Mouse (Mus musculus) stomach, embryonic 14.5 days (tissue): Measurements from ENCODE around the gene Mroh8. TPM values are rescaled to one million over a fixed set of nuclear protein-coding genes. Genes with fewer than 3 reads are reported as not detected.
"Not testable (repeated sequence)": the region's sequence is repeated elsewhere in the genome, so short reads cannot be mapped to it uniquely, and the experiment has no call there.

Experiments used
- ATAC-seq: fragments of 200-750 bp; cut with Nextera tagmentation; 2 replicates; pipeline ENCODE4 v1.8.0; 2017; ENCODE audit warnings: low read depth, moderate TSS enrichment; ENCODE audit not compliant: insufficient number of reproducible peaks, insufficient read depth, low FRiP score
- H3K27ac ChIP-seq: fragments of 300-500 bp; sonication (generic); 2 replicates; pipeline ENCODE4 v1.5.1; 2014; ENCODE audit warnings: mild to moderate bottlenecking, low read length, moderate library complexity, mixed read lengths
- H3K27me3 ChIP-seq: fragments of 300-500 bp; sonication (generic); 2 replicates; pipeline ENCODE4 v1.6.1; 2014; ENCODE audit warnings: low read length, control low read depth, mixed read lengths; ENCODE audit not compliant: control insufficient read depth, insufficient read depth
- H3K36me3 ChIP-seq: fragments of 300-500 bp; sonication (generic); 2 replicates; pipeline ENCODE4 v1.6.1; 2014; ENCODE audit warnings: mild to moderate bottlenecking, control low read depth, low read length, moderate library complexity, mixed read lengths; ENCODE audit not compliant: control insufficient read depth, insufficient read depth
- H3K4me1 ChIP-seq: fragments of 300-500 bp; sonication (generic); 2 replicates; pipeline ENCODE4 v1.6.1; 2014; ENCODE audit warnings: low read length, control low read depth, mixed read lengths; ENCODE audit not compliant: control insufficient read depth, insufficient read depth
- H3K4me2 ChIP-seq: fragments of 300-500 bp; sonication (generic); replicated peaks from 2 replicates; pipeline ENCODE4 v1.6.1; 2014; ENCODE audit warnings: low read depth, low read length, control low read depth
- H3K4me3 ChIP-seq: fragments of 300-500 bp; sonication (generic); 2 replicates; pipeline ENCODE4 v1.5.1; 2014; ENCODE audit warnings: low read depth, low read length, control low read depth
- H3K9ac ChIP-seq: fragments of 300-500 bp; sonication (generic); replicated peaks from 2 replicates; pipeline ENCODE4 v1.6.1; 2014; ENCODE audit warnings: low read depth, mild to moderate bottlenecking, control low read depth, low read length, moderate library complexity, mixed read lengths
- H3K9me3 ChIP-seq: fragments of 300-500 bp; sonication (generic); 2 replicates; pipeline ENCODE4 v1.6.1; 2016; ENCODE audit warnings: low read depth, low read length, control low read depth; ENCODE audit not compliant: control insufficient read depth
- WGBS: fragments of 180-500 bp; shearing (Covaris S2); extraction: QIAGEN DNeasy Blood & Tissue Kit; methylation state at CpG from one replicate; pipeline ENCODE4 v1.1.7; 2014; 5-methylcytosine and 5-hydroxymethylcytosine counted together
- polyA plus RNA-seq: library from polyadenylated mRNA; unstranded; fragments of >200 nt; fragmentation: Nextera tagmentation; extraction: Ambion mirVana; gene quantifications from 2 replicates; pipeline ENCODE4 v1.2.1, GENCODE M21; 2014

The Mroh8 gene
- polyA plus RNA-seq, 1 experiment from 2014 or later, result 0.85 TPM

GRCm38 (mm10) chr2:157174416-157174815 is 104.9 kb downstream of the Mroh8 start:
- Histone ChIP-seq H3K4me2 (no peak overlapping the region), H3K27me3 (no peaks in the 10 kb centered on the region), H3K4me1 (no peaks in the 10 kb centered on the region), H3K36me3 (peaks cover 36% of the 10 kb centered on the region), H3K9ac (no peak overlapping the region), H3K4me3 (no peak overlapping the region), H3K27ac (no peak overlapping the region), H3K9me3 (no peaks in the 10 kb centered on the region)
- WGBS, result 65% methylated on average over 5 of the region's 5 CpGs
- ATAC-seq, result no peak

GRCm38 (mm10) chr2:157173555-157173954 is 105.8 kb downstream of the Mroh8 start:
- no peaks in the 10 kb centered on the region for H3K9me3 ChIP-seq
- no peak overlapping the region for H3K27ac ChIP-seq
- ATAC-seq, result no peak
- H3K4me3 ChIP-seq, result no peak overlapping the region
- H3K36me3 ChIP-seq, result peaks cover 37% of the 10 kb centered on the region
- no peak overlapping the region for H3K4me2 ChIP-seq
- no peak overlapping the region for H3K9ac ChIP-seq
- H3K27me3 ChIP-seq, result no peaks in the 10 kb centered on the region
- 83% methylated on average over 6 of the region's 6 CpGs for WGBS
- H3K4me1 ChIP-seq, result no peaks in the 10 kb centered on the region

- Histone ChIP-seq H3K9me3 (no peaks in the 10 kb centered on the region), H3K9ac (no peak overlapping the region), H3K27ac (no peak overlapping the region), H3K4me3 (no peak overlapping the region), H3K4me2 (no peak overlapping the region), H3K4me1 (no peaks in the 10 kb centered on the region), H3K27me3 (no peaks in the 10 kb centered on the region), H3K36me3 (peaks cover 37% of the 10 kb centered on the region)
- no peak for ATAC-seq
- WGBS, result 96% methylated on average over 6 of the region's 6 CpGs
Observed at GRCm38 (mm10) chr2:157172984-157173383, 106.4 kb downstream of the Mroh8 start.

GRCm38 (mm10) chr2:157170626-157171025 is 108.7 kb downstream of the Mroh8 start:
- Histone ChIP-seq H3K4me2 (no peak overlapping the region), H3K27ac (no peak overlapping the region), H3K9ac (no peak overlapping the region), H3K36me3 (peaks cover 38% of the 10 kb centered on the region), H3K4me1 (no peaks in the 10 kb centered on the region), H3K27me3 (no peaks in the 10 kb centered on the region), H3K4me3 (no peak overlapping the region), H3K9me3 (no peaks in the 10 kb centered on the region)
- 54% methylated on average over 6 of the region's 6 CpGs for WGBS
- ATAC-seq, result no peak

- Histone ChIP-seq H3K27me3 (no peaks in the 10 kb centered on the region), H3K4me3 (no peak overlapping the region), H3K9ac (no peak overlapping the region), H3K27ac (no peak overlapping the region), H3K9me3 (no peaks in the 10 kb centered on the region), H3K36me3 (peaks cover 33% of the 10 kb centered on the region), H3K4me1 (no peaks in the 10 kb centered on the region), H3K4me2 (no peak overlapping the region)
- ATAC-seq, result no peak
- 38% methylated on average over 5 of the region's 5 CpGs for WGBS
Observed at GRCm38 (mm10) chr2:157170166-157170565, 109.2 kb downstream of the Mroh8 start.

- Histone ChIP-seq H3K36me3 (peaks cover 27% of the 10 kb centered on the region), H3K4me1 (no peaks in the 10 kb centered on the region), H3K4me2 (no peak overlapping the region), H3K9me3 (no peaks in the 10 kb centered on the region), H3K9ac (no peak overlapping the region), H3K4me3 (no peak overlapping the region), H3K27me3 (no peaks in the 10 kb centered on the region), H3K27ac (no peak overlapping the region)
- 94% methylated on average over 12 of the region's 12 CpGs for WGBS
- ATAC-seq, result no peak
Observed at GRCm38 (mm10) chr2:157166371-157167080, 112.8 kb downstream of the Mroh8 start.

- H3K9ac ChIP-seq, ATAC-seq, H3K9me3 ChIP-seq, H3K27ac ChIP-seq, H3K4me1 ChIP-seq, H3K4me3 ChIP-seq, H3K4me2 ChIP-seq, H3K27me3 ChIP-seq: not testable (repeated sequence)
- H3K36me3 ChIP-seq, result peaks cover 32% of the 10 kb centered on the region
Observed at GRCm38 (mm10) chr2:157165312-157166224, 113.8 kb downstream of the Mroh8 start.

GRCm38 (mm10) chr2:157164101-157164500 is 115.2 kb downstream of the Mroh8 start:
- H3K36me3 ChIP-seq, result peaks cover 35% of the 10 kb centered on the region
- no peak overlapping the region for H3K9ac ChIP-seq
- no peak overlapping the region for H3K27ac ChIP-seq
- H3K4me1 ChIP-seq, result no peaks in the 10 kb centered on the region
- no peak overlapping the region for H3K4me3 ChIP-seq
- no peak overlapping the region for H3K4me2 ChIP-seq
- H3K9me3 ChIP-seq, result no peaks in the 10 kb centered on the region
- whole genome bisulfite sequencing, result 86% methylated on average over 2 of the region's 2 CpGs
- no peak for ATAC-seq
- H3K27me3 ChIP-seq, result no peaks in the 10 kb centered on the region
